Mouse (Mus musculus): ENCODE data around the gene Hnrnpdl.
A peak's percentile ranks its signal among the peaks of the same experiment; 100 is the strongest.

The Hnrnpdl gene

GRCm38 (mm10) chr5:100039602-100040142 lies at the start of gene Hnrnpdl, which contains the start of gene Enoph1:
Hnrnpdl (minus strand) TSS chr5:100039664.
Enoph1 (plus strand) TSS chr5:100039985.
- DNase-seq (ENCODE audit: inconsistent age in 2 of 2, low spot score in 1 of 2): peak; percentile 96 to 99

GRCm38 (mm10) chr5:100085097-100085496 lies 45.6 kb upstream of the Hnrnpdl start:
- DNase-seq (ENCODE audit: inconsistent age in 2 of 2, low spot score in 1 of 2): peak in 1 of 2 experiments; percentile 67

DNA sequence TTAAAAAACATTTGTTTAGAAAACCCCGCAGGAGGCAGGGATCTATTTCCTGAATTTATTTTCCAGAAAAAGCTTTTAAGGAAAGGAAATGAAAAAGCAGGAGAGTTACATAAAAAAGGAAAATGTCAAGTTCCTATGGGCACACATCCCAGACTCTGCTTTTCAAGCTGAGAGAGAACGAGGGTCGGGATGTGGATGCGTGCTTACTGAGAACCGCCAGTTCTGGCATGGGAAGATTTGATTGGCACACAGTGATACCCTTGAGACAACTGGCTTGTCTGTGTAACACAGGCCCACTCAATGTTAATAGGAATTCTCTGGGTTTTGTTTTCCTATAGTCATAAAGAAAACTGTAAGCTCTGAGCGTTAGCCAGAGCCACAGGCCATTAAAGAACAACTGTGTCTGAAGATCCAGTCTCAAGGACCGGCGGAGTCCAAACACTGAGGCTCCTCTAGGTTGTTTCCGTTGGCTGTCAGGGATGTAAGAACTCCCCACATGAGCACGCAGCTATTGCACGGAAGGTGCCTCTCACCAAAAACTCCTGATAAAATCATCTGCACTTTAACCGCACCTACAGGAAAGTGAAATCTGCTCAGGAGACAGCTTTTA lies 44.6 kb upstream of the Hnrnpdl start:
- DNase-seq (ENCODE audit: inconsistent age in 2 of 2, low spot score in 1 of 2): no peak

- DNase-seq (ENCODE audit: inconsistent age in 2 of 2, low spot score in 1 of 2): no peak
Observed at GRCm38 (mm10) chr5:100082006-100082405, 42.5 kb upstream of the Hnrnpdl start.

- DNase-seq (ENCODE audit: inconsistent age in 2 of 2, low spot score in 1 of 2): no peak
Observed at GRCm38 (mm10) chr5:100079931-100080275, 40.4 kb upstream of the Hnrnpdl start.

- DNase-seq (ENCODE audit: inconsistent age in 2 of 2, low spot score in 1 of 2): peak in 1 of 2 experiments; percentile 56
Observed at GRCm38 (mm10) chr5:100079040-100079930, 39.8 kb upstream of the Hnrnpdl start.

DNA sequence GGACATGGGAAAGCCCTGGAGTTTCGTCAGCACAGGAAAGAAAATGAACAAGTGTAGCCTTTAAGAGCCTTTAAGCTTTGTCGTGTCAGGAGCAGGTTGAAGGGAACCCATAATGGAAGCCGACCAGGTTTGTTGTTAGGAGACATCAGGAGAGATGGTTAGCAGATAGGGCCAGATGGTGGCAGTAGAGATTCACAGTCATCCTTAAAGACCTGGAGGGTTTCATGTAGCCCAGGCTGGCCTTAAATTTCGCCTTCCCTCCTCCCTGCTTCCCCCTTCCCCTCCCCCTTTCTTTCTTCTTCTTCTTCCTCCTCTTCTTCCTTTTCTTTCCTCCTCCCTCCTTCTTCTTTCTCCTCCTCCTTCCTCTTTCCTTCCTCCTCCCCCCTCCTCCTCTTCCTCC lies 35.1 kb upstream of the Hnrnpdl start:
- no peak for DNase-seq (ENCODE audit: inconsistent age in 2 of 2, low spot score in 1 of 2)

DNA sequence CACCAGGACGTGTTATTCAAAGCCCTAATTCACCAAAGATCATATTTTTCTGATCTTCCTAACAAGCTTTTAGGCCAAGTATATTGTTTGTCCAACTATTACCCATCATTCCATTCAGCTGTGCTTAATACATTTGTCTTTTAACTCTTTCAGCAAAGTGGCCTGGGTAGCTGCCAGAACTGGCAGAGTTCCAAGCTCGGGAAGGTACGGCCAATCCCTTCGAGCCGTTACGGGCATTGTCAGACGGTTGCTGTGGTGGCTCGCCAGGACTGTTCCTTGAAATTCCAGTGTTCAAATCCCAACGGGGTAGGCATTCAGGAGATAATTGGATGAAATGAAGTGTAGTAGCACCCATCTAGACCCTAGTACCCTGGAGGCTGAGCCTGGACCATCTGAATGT lies 33.1 kb upstream of the Hnrnpdl start:
- no peak for DNase-seq (ENCODE audit: inconsistent age in 2 of 2, low spot score in 1 of 2)

DNA sequence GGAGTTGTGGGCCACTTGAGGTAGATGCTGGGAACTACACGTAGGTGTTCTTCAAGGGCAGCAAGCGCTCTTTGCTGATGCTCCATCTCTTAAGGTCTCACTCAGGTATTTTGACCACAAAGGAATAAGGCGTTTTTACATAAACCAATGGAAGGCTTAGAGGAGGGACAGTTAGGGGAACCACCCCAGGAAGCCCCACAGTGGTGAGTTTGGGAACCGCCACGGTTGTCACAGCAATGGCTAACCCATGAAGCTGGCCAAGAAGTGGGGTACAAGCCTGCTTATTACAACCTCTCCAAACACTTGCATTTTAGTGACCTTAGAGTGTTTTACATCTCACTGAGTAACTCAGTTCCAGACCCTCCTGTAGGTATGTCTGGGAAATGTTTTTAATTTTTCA lies 32.1 kb upstream of the Hnrnpdl start:
- DNase-seq (ENCODE audit: inconsistent age in 2 of 2, low spot score in 1 of 2): no peak

- peak; percentile 87 to 97 for DNase-seq (ENCODE audit: inconsistent age in 2 of 2, low spot score in 1 of 2)
Observed at GRCm38 (mm10) chr5:100070255-100070654, 30.8 kb upstream of the Hnrnpdl start.

- no peak for DNase-seq (ENCODE audit: inconsistent age in 2 of 2, low spot score in 1 of 2)
Observed at GRCm38 (mm10) chr5:100069526-100069925, 30.1 kb upstream of the Hnrnpdl start.

DNA sequence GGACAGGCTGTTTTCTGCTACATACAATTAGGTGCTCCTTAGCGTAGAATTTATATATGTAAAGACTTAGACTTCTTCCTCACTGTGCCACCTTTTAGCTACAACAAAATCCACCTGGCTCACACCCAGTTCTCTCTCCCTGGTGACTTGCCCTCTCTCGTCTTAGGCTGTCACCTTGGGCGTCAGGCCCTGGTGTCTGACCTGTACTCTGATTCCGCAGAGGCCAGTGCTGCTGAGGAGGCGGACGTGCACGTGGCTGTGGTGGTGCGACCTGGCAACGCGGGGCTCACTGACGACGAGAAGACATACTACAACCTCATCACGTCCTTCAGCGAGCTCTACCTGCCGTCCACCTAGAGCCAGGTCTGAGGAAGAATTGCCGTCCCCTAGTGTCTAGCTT lies 28.1 kb upstream of the Hnrnpdl start:
- no peak for DNase-seq (ENCODE audit: inconsistent age in 2 of 2, low spot score in 1 of 2)

GRCm38 (mm10) chr5:100060876-100061275 lies 21.4 kb upstream of the Hnrnpdl start:
- DNase-seq (ENCODE audit: inconsistent age in 2 of 2, low spot score in 1 of 2): no peak

DNA sequence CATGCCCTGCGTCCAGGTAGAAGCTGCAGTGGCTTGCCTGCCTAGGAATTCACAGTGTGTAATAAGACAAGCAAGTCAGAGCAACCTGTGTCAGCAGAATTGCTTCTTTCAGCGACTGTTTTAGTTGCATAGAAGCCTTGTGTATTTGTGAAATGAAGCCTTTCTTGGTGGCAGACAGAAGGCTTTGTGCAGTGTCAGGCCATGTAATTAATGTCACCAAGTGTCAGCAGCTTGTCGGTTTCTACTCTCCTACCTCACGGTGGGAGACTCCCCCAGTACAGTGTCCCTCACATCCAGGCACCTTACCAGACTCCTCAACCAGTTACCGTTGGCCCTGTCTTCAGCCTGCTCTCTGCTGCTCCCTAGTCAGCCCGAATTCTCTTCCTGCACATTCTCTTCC lies 19.9 kb upstream of the Hnrnpdl start:
- DNase-seq (ENCODE audit: inconsistent age in 2 of 2, low spot score in 1 of 2): no peak

DNA sequence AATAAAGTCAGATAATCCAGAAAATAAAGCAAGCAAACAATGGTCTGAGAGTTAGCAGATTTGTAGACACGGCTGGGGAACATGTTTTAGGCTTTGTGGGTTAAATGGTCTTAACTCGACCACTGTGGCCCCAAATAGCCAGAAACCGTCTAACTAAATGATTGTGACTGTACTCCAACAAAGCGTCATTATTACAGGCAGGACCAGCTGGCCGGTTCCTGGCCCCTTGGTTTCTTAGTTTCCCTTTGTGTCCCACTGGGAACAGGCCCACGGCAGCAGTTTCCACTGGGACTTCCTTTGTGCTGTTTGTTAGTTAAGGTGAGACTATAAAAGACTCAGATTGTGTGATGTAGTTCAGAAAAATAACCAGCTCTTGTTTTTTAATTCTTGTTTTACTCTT lies 19.3 kb upstream of the Hnrnpdl start:
- no peak for DNase-seq (ENCODE audit: inconsistent age in 2 of 2, low spot score in 1 of 2)

DNA sequence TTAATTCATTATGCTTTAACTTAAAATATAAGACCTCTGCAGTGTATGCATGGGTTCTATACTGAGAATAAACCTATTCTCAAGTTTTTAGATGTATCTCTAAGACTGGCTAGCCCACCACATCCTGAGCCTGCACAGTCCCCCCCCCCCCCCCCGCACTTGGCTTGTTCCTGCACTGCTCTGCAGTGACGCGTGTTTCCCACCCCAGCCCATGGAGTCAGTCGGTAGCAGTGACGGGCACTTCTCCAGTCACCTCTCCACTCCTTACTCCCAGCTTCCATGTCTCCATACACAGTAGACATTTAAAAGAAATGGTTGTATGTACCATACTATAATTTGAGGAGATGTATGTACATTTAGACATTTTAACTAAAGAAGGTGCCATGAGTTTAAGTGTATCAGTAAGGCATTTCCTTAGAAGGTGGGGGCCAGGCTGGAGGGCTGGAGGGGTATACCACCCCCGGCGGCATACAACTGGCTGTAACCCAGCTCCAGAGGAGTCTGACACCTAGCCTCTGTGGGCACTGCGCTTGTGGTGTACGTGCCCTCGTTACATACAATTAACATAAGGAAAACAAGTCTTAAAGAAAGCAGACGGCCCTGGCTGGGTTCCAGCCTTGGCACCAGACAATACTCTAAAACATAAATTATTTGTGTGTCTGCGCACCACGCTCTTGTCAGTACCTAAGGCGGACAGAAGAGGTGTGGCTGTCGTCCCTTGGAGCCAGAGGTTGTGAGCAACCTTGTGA lies 18.2 kb upstream of the Hnrnpdl start:
- no peak for DNase-seq (ENCODE audit: inconsistent age in 2 of 2, low spot score in 1 of 2)

DNA sequence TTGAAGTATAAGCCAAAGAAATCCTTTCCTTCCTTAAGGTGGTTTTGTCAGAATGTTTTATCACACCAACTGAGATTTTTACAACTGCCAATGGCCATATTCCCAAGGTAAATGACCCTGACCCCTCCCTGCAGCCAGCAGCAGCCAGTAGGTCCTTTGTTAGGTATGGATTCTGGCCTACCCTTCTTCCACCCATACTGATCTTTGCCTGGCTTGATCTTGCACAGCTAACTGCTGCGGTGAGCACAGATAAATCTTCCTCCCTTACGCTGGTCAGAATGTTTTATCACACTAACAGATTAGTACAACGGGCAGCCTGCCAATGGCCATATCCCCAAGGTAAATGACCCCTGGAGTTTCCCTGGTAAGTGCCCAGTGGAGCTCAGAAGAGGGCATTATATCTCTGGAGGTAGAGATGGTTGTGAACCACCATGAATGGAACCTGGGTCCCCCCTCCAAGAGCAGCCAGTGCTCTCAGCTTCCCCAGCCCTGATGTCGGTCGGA lies 16.5 kb upstream of the Hnrnpdl start:
- peak; percentile 72 to 86 for DNase-seq (ENCODE audit: inconsistent age in 2 of 2, low spot score in 1 of 2)

DNA sequence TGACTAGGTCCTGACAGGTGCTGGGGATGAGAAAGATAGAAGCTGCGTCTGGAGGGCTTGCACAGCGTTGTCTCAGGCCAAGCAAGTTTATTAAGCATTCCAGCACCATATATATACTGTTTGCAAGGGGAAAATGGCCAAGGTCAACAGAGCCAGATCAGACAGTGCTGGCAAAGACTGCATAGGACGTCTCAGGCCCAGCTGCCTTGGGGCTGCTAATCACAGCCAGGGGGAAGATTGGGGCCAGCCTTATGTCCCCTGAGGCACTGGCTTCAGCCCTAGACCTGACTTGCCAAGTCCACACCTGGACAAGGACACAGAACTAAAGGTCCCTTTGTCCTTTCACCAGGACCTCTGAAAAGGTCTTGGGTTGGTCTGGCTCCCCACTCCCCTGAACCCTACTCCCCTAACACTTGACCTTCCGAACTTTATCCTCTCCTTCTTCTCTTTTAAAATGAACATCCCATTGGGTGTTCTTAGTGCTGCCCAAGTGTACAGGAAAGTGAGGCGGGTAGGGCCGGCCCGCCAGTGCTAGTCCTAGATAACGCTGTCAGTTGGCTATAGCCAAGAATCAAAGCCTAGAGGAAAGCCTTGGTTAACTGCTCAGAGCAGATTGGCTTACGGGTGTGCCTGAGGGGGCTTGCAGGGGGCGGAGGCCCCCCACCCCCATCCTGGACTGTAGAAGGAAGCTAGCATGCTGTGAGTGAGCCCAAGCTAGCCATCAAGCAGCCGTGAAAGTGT lies 15.5 kb upstream of the Hnrnpdl start:
- no peak for DNase-seq (ENCODE audit: inconsistent age in 2 of 2, low spot score in 1 of 2)

- no peak for DNase-seq (ENCODE audit: inconsistent age in 2 of 2, low spot score in 1 of 2)
Observed at GRCm38 (mm10) chr5:100052728-100053127, 13.3 kb upstream of the Hnrnpdl start.

GRCm38 (mm10) chr5:100049904-100050303 lies 10.4 kb upstream of the Hnrnpdl start:
- peak in 1 of 2 experiments; percentile 44 for DNase-seq (ENCODE audit: inconsistent age in 2 of 2, low spot score in 1 of 2)

Data from adrenal gland, adult (tissue).